Mouse (Mus musculus): Measurements from ENCODE around the gene Ndufs8. TPM values are rescaled to one million over a fixed set of nuclear protein-coding genes. Genes with fewer than 3 reads are reported as not detected.

Gene Ndufs8
- total RNA-seq, 2 experiments from 2014 or later, result 134 to 149 TPM

GRCm38 (mm10) chr19:3882214-3882613 lies 30.4 kb downstream of the Ndufs8 start:
- intact Hi-C loops (cut with DNase I), result no loop called here
- no peak for DNase-seq (ENCODE audit: low spot score in 2 of 2)

GRCm38 (mm10) chr19:3880054-3880848 lies 32.3 kb downstream of the Ndufs8 start:
- intact Hi-C loops (cut with DNase I), result no loop called here

GRCm38 (mm10) chr19:3875045-3875444 lies 37.5 kb downstream of the Ndufs8 start:
- intact Hi-C loops (cut with DNase I), result no loop called here
- DNase-seq (ENCODE audit: low spot score in 2 of 2), result no peak

More at GRCm38 (mm10) chr19:3880054-3880848, 32.3 kb downstream of the Ndufs8 start:
- no peak for DNase-seq (ENCODE audit: low spot score in 2 of 2)

- intact Hi-C loops (cut with DNase I), result no loop called here
- DNase-seq (ENCODE audit: low spot score in 2 of 2), result no peak
Measured at GRCm38 (mm10) chr19:3872373-3872772, 40.2 kb downstream of the Ndufs8 start.

DNA sequence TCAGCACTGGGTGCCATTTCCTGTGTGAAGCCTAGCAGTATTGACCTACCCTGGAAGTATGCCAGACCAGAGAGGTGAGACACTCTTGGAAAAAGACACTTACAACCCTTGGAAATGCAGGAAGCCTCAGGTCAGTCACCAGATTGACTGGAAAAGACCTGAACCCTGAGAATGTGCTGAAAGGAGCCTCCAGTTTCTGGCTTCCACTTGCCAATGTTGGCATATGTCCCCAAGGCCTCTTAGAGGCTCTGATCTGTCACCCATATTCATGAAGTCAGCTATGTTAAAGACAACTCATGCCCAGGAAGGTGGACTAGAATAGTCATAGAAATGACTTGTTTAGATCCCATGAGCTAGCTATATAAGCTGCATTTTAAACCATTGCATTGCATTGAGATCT lies 41.1 kb downstream of the Ndufs8 start:
- intact Hi-C loops (cut with DNase I), result no loop called here
- no peak for DNase-seq (ENCODE audit: low spot score in 2 of 2)

DNA sequence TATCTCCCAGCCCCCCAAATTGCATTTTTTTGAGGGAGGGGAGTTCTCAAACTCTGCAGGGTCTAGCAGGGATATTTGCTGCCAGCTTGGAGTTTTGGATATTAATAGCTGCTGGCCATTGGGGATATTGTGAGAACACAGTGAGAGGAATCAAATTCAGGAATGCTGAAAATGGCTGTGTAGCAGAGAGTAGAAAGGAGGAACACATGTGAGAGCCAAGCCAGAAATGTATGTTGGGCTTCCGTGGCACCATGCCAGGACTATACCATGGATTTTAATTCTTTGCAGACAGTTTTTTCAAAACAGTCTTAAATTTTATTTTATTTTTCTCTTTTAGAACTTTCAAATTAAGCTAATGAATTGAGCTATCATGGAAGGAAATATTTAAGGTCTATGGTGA lies 44.3 kb downstream of the Ndufs8 start:
- DNase-seq (ENCODE audit: low spot score in 2 of 2), result peak in 1 of 2 experiments; percentile 40
- intact Hi-C loops (cut with DNase I), result no loop called here

DNA sequence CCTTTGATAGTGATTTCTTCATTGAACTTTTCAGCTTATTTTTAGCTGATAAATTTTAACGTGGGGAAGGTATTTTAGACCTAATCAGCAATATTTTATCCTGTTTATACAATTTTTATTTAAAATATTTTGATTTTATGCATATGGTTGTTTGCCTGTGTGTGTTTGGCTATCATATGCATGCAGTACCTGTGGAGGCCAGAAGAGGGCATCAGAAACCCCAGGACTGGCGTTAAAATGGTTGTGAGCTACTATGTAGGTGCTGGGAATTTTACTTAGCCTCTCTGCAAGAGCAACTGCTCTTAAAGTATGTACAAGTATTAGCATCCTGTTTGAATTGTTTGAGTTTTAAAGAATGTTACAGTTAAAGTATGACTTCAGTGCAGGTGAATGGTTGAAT lies 47.6 kb downstream of the Ndufs8 start:
- intact Hi-C loops (cut with DNase I), result no loop called here
- no peak for DNase-seq (ENCODE audit: low spot score in 2 of 2)

DNA sequence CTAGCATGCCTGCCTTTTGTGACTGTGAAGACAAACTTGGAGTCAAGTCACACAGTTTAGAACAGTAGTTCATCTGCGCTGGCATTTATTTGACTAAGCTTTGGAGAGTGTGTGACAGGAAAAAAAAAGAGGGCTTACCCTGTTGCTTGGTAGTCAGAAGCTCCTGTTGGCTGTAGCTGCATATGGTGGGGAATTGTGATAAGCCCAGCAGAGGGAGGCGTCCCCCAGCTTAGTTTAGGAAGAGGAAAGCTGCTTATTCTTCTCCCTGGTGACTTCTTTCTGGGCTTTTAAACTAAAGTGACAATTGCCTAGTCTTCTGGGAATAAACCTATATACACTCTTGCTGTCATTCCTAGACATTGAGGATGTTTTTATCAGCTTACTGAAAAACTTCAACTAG lies 49.9 kb downstream of the Ndufs8 start:
- no peak for DNase-seq (ENCODE audit: low spot score in 2 of 2)

More for the DNA sequence above, 49.9 kb downstream of the Ndufs8 start:
- intact Hi-C loops (cut with DNase I), result no loop called here

Other genes with a start within 250 kb of the Ndufs8 start
- 10 to 100 TPM in 1 of 2 experiments, 1 to 10 TPM in 1; 9.5 to 10.5 TPM for gene Lrp5, start 226.2 kb downstream of the Ndufs8 start, total RNA-seq (2021)
- gene 1810055G02Rik, start 204.5 kb downstream of the Ndufs8 start, total RNA-seq (2021), result 10 to 100 TPM; 42.8 to 52.3 TPM
- 10 to 100 TPM; 54.5 to 54.7 TPM for gene Kmt5b, start 145.4 kb downstream of the Ndufs8 start, total RNA-seq (2021)
- gene Chka, start 61.0 kb downstream of the Ndufs8 start, total RNA-seq (2021), result 10 to 100 TPM; 75.5 to 99.5 TPM
- gene Tcirg1, start 5.6 kb downstream of the Ndufs8 start, total RNA-seq (2021), result 10 to 100 TPM; 14.4 to 16.1 TPM
- gene Aldh3b1, start 17.0 kb upstream of the Ndufs8 start, total RNA-seq (2021), result 1 to 10 TPM; 1.8 to 2.0 TPM
- 10 to 100 TPM; 16.0 to 18.4 TPM for gene Unc93b1, start 22.4 kb upstream of the Ndufs8 start, total RNA-seq (2021)
- gene Aldh3b3, start 45.9 kb upstream of the Ndufs8 start, total RNA-seq (2021), result under 1 TPM in 1 of 2 experiments, not detected in 1; 0.13 TPM
- 1 to 10 TPM; 1.8 to 2.4 TPM for gene Aldh3b2, start 59.6 kb upstream of the Ndufs8 start, total RNA-seq (2021)
- gene Acy3, start 73.8 kb upstream of the Ndufs8 start, total RNA-seq (2021), result 1 to 10 TPM; 1.8 to 3.1 TPM
- not detected for gene Tbx10, start 80.0 kb upstream of the Ndufs8 start, total RNA-seq (2021)
- 10 to 100 TPM in 1 of 2 experiments, 1 to 10 TPM in 1; 8.5 to 10.3 TPM for gene Nudt8, start 87.8 kb upstream of the Ndufs8 start, total RNA-seq (2021)
- gene Gm49405, start 87.9 kb upstream of the Ndufs8 start, total RNA-seq (2021), result 1 to 10 TPM; 1.2 to 1.6 TPM
- 1 to 10 TPM; 3.2 to 3.5 TPM for gene Doc2g, start 90.5 kb upstream of the Ndufs8 start, total RNA-seq (2021)
- 100 to 1,000 TPM; 227 to 231 TPM for gene Ndufv1, start 100.0 kb upstream of the Ndufs8 start, total RNA-seq (2021)
- gene Gstp1, start 125.2 kb upstream of the Ndufs8 start, total RNA-seq (2021), result 100 to 1,000 TPM; 213 to 245 TPM
- gene Gstp2, start 133.2 kb upstream of the Ndufs8 start, total RNA-seq (2021), result 10 to 100 TPM; 22.3 to 24.3 TPM
- gene Gstp3, start 146.8 kb upstream of the Ndufs8 start, total RNA-seq (2021), result not detected
- gene Cabp2, start 168.8 kb upstream of the Ndufs8 start, total RNA-seq (2021), result not detected
- gene Cdk2ap2, start 184.4 kb upstream of the Ndufs8 start, total RNA-seq (2021), result 10 to 100 TPM; 26.4 to 26.7 TPM
- 100 to 1,000 TPM; 225 to 226 TPM for gene Pitpnm1, start 187.2 kb upstream of the Ndufs8 start, total RNA-seq (2021)
- gene Aip, start 213.1 kb upstream of the Ndufs8 start, total RNA-seq (2021), result 10 to 100 TPM; 83.4 to 94.1 TPM
- gene Gpr152, start 227.0 kb upstream of the Ndufs8 start, total RNA-seq (2021), result not detected
- gene Cabp4, start 231.3 kb upstream of the Ndufs8 start, total RNA-seq (2021), result under 1 TPM; 0.11 to 0.23 TPM
- 10 to 100 TPM; 80.7 to 87.5 TPM for gene Coro1b, start 235.8 kb upstream of the Ndufs8 start, total RNA-seq (2021)
- 1 to 10 TPM; 1.0 to 1.5 TPM for gene Ptprcap, start 240.8 kb upstream of the Ndufs8 start, total RNA-seq (2021)

Measured in left cerebral cortex, postnatal 14 days (tissue).